Mouse (Mus musculus): Measurements from ENCODE around the gene S100pbp. TPM values are rescaled to one million over a fixed set of nuclear protein-coding genes. Genes with fewer than 3 reads are reported as not detected.
A peak's percentile ranks its signal among the peaks of the same experiment; 100 is the strongest.

The S100pbp gene
- total and polyA plus RNA-seq, 2 experiments from 2014 or later = 15.6 to 52.2 TPM

GRCm38 (mm10) chr4:129111350-129111749 lies 78.2 kb downstream of the S100pbp start:
- WGBS = 61% methylated on average over 11 of the region's 11 CpGs
- no peak for DNase-seq

GRCm38 (mm10) chr4:129110804-129111203 lies 78.7 kb downstream of the S100pbp start:
- Histone ChIP-seq H3K4me3 (ENCODE audit: low read depth, low read length) (no peak overlapping the region), H3K36me3 (ENCODE audit: insufficient read depth) (0 out of 2 replicates have a peak, but pooled peaks cover 3% of the 10 kb centered on the region), H3K9ac (no peak overlapping the region), H3K4me2 (ENCODE audit: low read depth) (no peak overlapping the region), H3K27me3 (ENCODE audit: insufficient read depth, low read length) (peaks cover 10% of the 10 kb centered on the region; the same call in 1 of the 2 replicates), H3K9me3 (ENCODE audit: low read length) (no peaks in the 10 kb centered on the region), H3K4me1 (ENCODE audit: insufficient read depth) (0 out of 2 replicates have a peak, but pooled peaks cover 3% of the 10 kb centered on the region), H3K27ac (ENCODE audit: low read depth, low read length) (no peak overlapping the region)
- no peak for ATAC-seq
- WGBS = 89% methylated on average over 6 of the region's 6 CpGs
- DNase-seq = no peak
- TF ChIP-seq CTCF (IDR thresholded peaks at IDR 0.05; ENCODE audit: low read depth) = no peak

More at GRCm38 (mm10) chr4:129111350-129111749, 78.2 kb downstream of the S100pbp start:
- Histone ChIP-seq H3K4me3 (ENCODE audit: low read depth, low read length) (no peak overlapping the region), H3K4me2 (ENCODE audit: low read depth) (no peak overlapping the region), H3K9me3 (ENCODE audit: low read length) (no peaks in the 10 kb centered on the region), H3K36me3 (ENCODE audit: insufficient read depth) (0 out of 2 replicates have a peak, but pooled peaks cover 3% of the 10 kb centered on the region), H3K27ac (ENCODE audit: low read depth, low read length) (no peak overlapping the region), H3K4me1 (ENCODE audit: insufficient read depth) (0 out of 2 replicates have a peak, but pooled peaks cover 3% of the 10 kb centered on the region), H3K27me3 (ENCODE audit: insufficient read depth, low read length) (0 out of 2 replicates have a peak, but pooled peaks cover 5% of the 10 kb centered on the region), H3K9ac (no peak overlapping the region)
- ATAC-seq = no peak
- peak; percentile 54 for TF ChIP-seq CTCF (IDR thresholded peaks at IDR 0.05; ENCODE audit: low read depth)

DNA sequence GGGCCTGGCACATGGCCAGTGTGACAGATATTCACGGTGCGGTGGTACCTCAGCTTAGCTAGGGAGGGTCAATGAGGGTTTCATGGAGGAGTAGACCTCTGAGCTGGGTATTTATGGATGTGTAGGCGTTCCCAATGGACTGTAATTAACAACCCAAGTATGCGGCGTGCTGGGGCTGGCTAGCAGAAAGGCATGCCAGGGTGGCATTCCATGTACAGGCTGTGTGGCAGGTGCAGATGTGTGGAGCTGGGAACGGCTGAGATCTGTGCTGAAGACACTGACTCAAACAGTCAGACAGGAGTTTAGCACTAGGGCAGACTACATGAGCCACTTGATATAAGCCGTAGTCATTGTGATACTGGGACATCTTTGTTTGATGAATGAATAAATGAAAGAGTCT lies 80.9 kb downstream of the S100pbp start:
- no peaks in the 10 kb centered on the region for H3K9me3 ChIP-seq (ENCODE audit: low read length)
- TF ChIP-seq CTCF (IDR thresholded peaks at IDR 0.05; ENCODE audit: low read depth) = no peak
- 0 out of 2 replicates have a peak, but pooled peaks cover 3% of the 10 kb centered on the region for H3K4me1 ChIP-seq (ENCODE audit: insufficient read depth)
- no peak overlapping the region for H3K4me3 ChIP-seq (ENCODE audit: low read depth, low read length)
- DNase-seq = no peak
- 71% methylated on average over 7 of the region's 7 CpGs for WGBS
- H3K27ac ChIP-seq (ENCODE audit: low read depth, low read length) = no peak overlapping the region
- H3K27me3 ChIP-seq (ENCODE audit: insufficient read depth, low read length) = peaks cover 13% of the 10 kb centered on the region; the same call in 1 of the 2 replicates
- no peaks in the 10 kb centered on the region for H3K36me3 ChIP-seq (ENCODE audit: insufficient read depth)
- H3K4me2 ChIP-seq (ENCODE audit: low read depth) = no peak overlapping the region
- H3K9ac ChIP-seq = no peak overlapping the region
- no peak for ATAC-seq

DNA sequence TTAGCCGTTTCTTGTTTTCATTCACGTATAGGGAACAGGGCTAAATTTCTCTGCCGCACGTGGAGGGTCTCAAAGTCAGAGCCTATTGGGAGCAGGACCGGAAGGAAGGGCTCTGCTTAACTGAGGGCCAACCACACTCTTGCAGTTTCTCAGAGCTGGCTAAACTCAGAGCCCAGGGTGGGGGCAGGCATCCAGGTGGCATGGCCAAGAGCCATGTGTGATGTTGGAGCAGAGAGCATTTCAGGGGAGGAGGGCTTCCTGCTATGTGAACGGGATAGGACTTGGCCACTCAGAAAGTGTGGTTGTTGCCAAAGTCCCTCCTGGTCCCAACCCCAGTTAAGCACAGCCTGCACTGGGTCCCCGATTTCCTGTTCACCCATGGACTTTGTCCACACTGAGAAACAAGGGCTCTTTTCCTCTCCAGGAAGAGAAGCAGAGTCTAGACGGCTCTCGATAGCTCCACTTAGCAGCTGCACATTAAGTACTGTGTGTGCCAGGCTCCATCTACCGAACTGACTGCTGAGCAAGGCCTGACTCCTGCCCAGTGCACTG lies 82.1 kb downstream of the S100pbp start:
- no peak for TF ChIP-seq CTCF (IDR thresholded peaks at IDR 0.05; ENCODE audit: low read depth)
- DNase-seq (no peak), ATAC-seq (no peak)
- H3K36me3 ChIP-seq (ENCODE audit: insufficient read depth) = no peaks in the 10 kb centered on the region
- H3K9ac ChIP-seq = no peak overlapping the region
- no peaks in the 10 kb centered on the region for H3K9me3 ChIP-seq (ENCODE audit: low read length)
- H3K4me2 ChIP-seq (ENCODE audit: low read depth) = no peak overlapping the region
- H3K27ac ChIP-seq (ENCODE audit: low read depth, low read length) = no peak overlapping the region
- H3K27me3 ChIP-seq (ENCODE audit: insufficient read depth, low read length) = peaks cover 13% of the 10 kb centered on the region; the same call in 1 of the 2 replicates
- WGBS = 64% methylated on average over 10 of the region's 10 CpGs
- H3K4me1 ChIP-seq (ENCODE audit: insufficient read depth) = no peaks in the 10 kb centered on the region
- no peak overlapping the region for H3K4me3 ChIP-seq (ENCODE audit: low read depth, low read length)

GRCm38 (mm10) chr4:129106073-129106472 lies 83.5 kb downstream of the S100pbp start:
- no peak overlapping the region for H3K9ac ChIP-seq
- H3K27ac ChIP-seq (ENCODE audit: low read depth, low read length) = no peak overlapping the region
- no peak for TF ChIP-seq CTCF (IDR thresholded peaks at IDR 0.05; ENCODE audit: low read depth)
- DNase-seq = no peak
- no peak overlapping the region for H3K4me3 ChIP-seq (ENCODE audit: low read depth, low read length)
- no peak overlapping the region for H3K4me2 ChIP-seq (ENCODE audit: low read depth)
- WGBS = 22% methylated on average over 9 of the region's 9 CpGs
- ATAC-seq = no peak
- H3K36me3 ChIP-seq (ENCODE audit: insufficient read depth) = no peaks in the 10 kb centered on the region
- H3K27me3 ChIP-seq (ENCODE audit: insufficient read depth, low read length) = peaks cover 13% of the 10 kb centered on the region; the same call in 1 of the 2 replicates
- no peaks in the 10 kb centered on the region for H3K4me1 ChIP-seq (ENCODE audit: insufficient read depth)
- no peaks in the 10 kb centered on the region for H3K9me3 ChIP-seq (ENCODE audit: low read length)

DNA sequence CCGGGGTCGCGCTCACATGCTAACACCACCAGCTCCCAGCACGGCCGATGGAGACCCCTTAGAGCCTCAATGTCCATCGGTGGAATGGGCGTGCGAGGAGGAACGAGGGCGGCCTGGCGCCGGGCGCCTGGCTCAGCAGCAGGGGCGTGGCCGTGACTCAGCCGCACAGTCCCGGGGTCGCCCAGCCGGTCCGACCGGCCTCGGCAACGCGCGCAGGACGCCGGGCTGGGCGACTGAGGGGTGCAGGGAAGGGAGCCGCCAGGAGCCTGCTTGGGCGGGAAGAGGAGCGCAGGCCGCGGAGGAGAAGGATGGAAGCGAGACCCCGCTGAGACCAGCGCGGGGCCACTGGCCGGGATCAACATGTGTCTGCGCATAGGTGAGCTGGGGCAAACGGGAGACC lies 84.2 kb downstream of the S100pbp start, which contains the start of gene Tmem54:
Tmem54 (plus strand) TSS at position 193 of the 400 bp plus-strand sequence.
- TF ChIP-seq CTCF (IDR thresholded peaks at IDR 0.05; ENCODE audit: low read depth) = no peak
- Histone ChIP-seq H3K9ac (no peak within 1 kb of the TSS), H3K4me3 (ENCODE audit: low read depth, low read length) (0 out of 2 replicates have a peak within 1 kb of the TSS, but pooled peaks have one; percentile 16), H3K4me2 (ENCODE audit: low read depth) (peak within 1 kb of the TSS; percentile 38), H3K4me1 (ENCODE audit: insufficient read depth) (no peaks in the 10 kb centered on the region), H3K36me3 (ENCODE audit: insufficient read depth) (no peaks in the 10 kb centered on the region), H3K27me3 (ENCODE audit: insufficient read depth, low read length) (peaks cover 13% of the 10 kb centered on the region; the same call in 1 of the 2 replicates), H3K9me3 (ENCODE audit: low read length) (no peaks in the 10 kb centered on the region), H3K27ac (ENCODE audit: low read depth, low read length) (no peak within 1 kb of the TSS)
- ATAC-seq (no peak), DNase-seq (no peak)
- 2% methylated on average over 40 of the region's 40 CpGs for WGBS

- Histone ChIP-seq H3K4me2 (ENCODE audit: low read depth) (no peak overlapping the region), H3K36me3 (ENCODE audit: insufficient read depth) (no peaks in the 10 kb centered on the region), H3K9ac (no peak overlapping the region), H3K27ac (ENCODE audit: low read depth, low read length) (no peak overlapping the region), H3K27me3 (ENCODE audit: insufficient read depth, low read length) (peaks cover 13% of the 10 kb centered on the region; the same call in 1 of the 2 replicates), H3K9me3 (ENCODE audit: low read length) (no peaks in the 10 kb centered on the region), H3K4me1 (ENCODE audit: insufficient read depth) (no peaks in the 10 kb centered on the region), H3K4me3 (ENCODE audit: low read depth, low read length) (no peak overlapping the region)
- DNase-seq (no peak), ATAC-seq (no peak)
- no peak for TF ChIP-seq CTCF (IDR thresholded peaks at IDR 0.05; ENCODE audit: low read depth)
- 87% methylated on average over 14 of the region's 14 CpGs for WGBS
Measured at GRCm38 (mm10) chr4:129102133-129102829, 87.2 kb downstream of the S100pbp start.

Other genes with a start within 250 kb of the S100pbp start
- 19.2 and 23.4 TPM in 2 replicates for gene Azin2, start 227.3 kb downstream of the S100pbp start, total RNA-seq (2014; rRNA removed)
- 16.4 and 18.0 TPM in 2 replicates for gene Azin2, start 227.3 kb downstream of the S100pbp start, polyA plus RNA-seq (2015; fragmentation: Nextera tagmentation; extraction: Ambion mirVana)
- 30.8 and 33.0 TPM in 2 replicates for gene Ak2, start 197.8 kb downstream of the S100pbp start, total RNA-seq (2014; rRNA removed)
- gene Ak2, start 197.8 kb downstream of the S100pbp start, polyA plus RNA-seq (2015; fragmentation: Nextera tagmentation; extraction: Ambion mirVana) = 58.5 and 64.2 TPM in 2 replicates
- 116 and 135 TPM in 2 replicates for gene Rnf19b, start 131.5 kb downstream of the S100pbp start, total RNA-seq (2014; rRNA removed)
- 31.1 and 32.6 TPM in 2 replicates for gene Rnf19b, start 131.5 kb downstream of the S100pbp start, polyA plus RNA-seq (2015; fragmentation: Nextera tagmentation; extraction: Ambion mirVana)
- not detected in 2 replicates for gene Tmem54, start 84.2 kb downstream of the S100pbp start, total RNA-seq (2014; rRNA removed)
- not detected in 2 replicates for gene Tmem54, start 84.2 kb downstream of the S100pbp start, polyA plus RNA-seq (2015; fragmentation: Nextera tagmentation; extraction: Ambion mirVana)
- 129 and 214 TPM in 2 replicates for gene Hpca, start 67.7 kb downstream of the S100pbp start, total RNA-seq (2014; rRNA removed)
- 110 and 128 TPM in 2 replicates for gene Hpca, start 67.7 kb downstream of the S100pbp start, polyA plus RNA-seq (2015; fragmentation: Nextera tagmentation; extraction: Ambion mirVana)
- 10.3 and 11.6 TPM in 2 replicates for gene Fndc5, start 52.7 kb downstream of the S100pbp start, total RNA-seq (2014; rRNA removed)
- 5.8 and 8.3 TPM in 2 replicates for gene Fndc5, start 52.7 kb downstream of the S100pbp start, polyA plus RNA-seq (2015; fragmentation: Nextera tagmentation; extraction: Ambion mirVana)
- gene Yars, start within 50 bp of the S100pbp start, total RNA-seq (2014; rRNA removed) = 97.7 and 119 TPM in 2 replicates
- 108 and 120 TPM in 2 replicates for gene Yars, start within 50 bp of the S100pbp start, polyA plus RNA-seq (2015; fragmentation: Nextera tagmentation; extraction: Ambion mirVana)
- gene C77080, start 71.7 kb upstream of the S100pbp start, total RNA-seq (2014; rRNA removed) = 7.8 and 10.6 TPM in 2 replicates
- 2.7 and 3.5 TPM in 2 replicates for gene C77080, start 71.7 kb upstream of the S100pbp start, polyA plus RNA-seq (2015; fragmentation: Nextera tagmentation; extraction: Ambion mirVana)
- gene Sync, start 97.9 kb upstream of the S100pbp start, total RNA-seq (2014; rRNA removed) = 0.52 and 0.54 TPM in 2 replicates
- gene Sync, start 97.9 kb upstream of the S100pbp start, polyA plus RNA-seq (2015; fragmentation: Nextera tagmentation; extraction: Ambion mirVana) = 0.48 and 0.79 TPM in 2 replicates
- gene Rbbp4, start 145.6 kb upstream of the S100pbp start, total RNA-seq (2014; rRNA removed) = 103 and 111 TPM in 2 replicates
- 272 and 292 TPM in 2 replicates for gene Rbbp4, start 145.6 kb upstream of the S100pbp start, polyA plus RNA-seq (2015; fragmentation: Nextera tagmentation; extraction: Ambion mirVana)
- 5.9 and 6.0 TPM in 2 replicates for gene Zbtb8os, start 146.0 kb upstream of the S100pbp start, total RNA-seq (2014; rRNA removed)
- gene Zbtb8os, start 146.0 kb upstream of the S100pbp start, polyA plus RNA-seq (2015; fragmentation: Nextera tagmentation; extraction: Ambion mirVana) = 20.7 and 30.0 TPM in 2 replicates
- 22.5 and 28.0 TPM in 2 replicates for gene Zbtb8a, start 188.4 kb upstream of the S100pbp start, total RNA-seq (2014; rRNA removed)
- gene Zbtb8a, start 188.4 kb upstream of the S100pbp start, polyA plus RNA-seq (2015; fragmentation: Nextera tagmentation; extraction: Ambion mirVana) = 10.3 and 14.3 TPM in 2 replicates

Data from forebrain, postnatal 0 days (tissue).